Comparison of ENCODE assay signal across 27 mouse cellular contexts in the genomic region with DNA sequence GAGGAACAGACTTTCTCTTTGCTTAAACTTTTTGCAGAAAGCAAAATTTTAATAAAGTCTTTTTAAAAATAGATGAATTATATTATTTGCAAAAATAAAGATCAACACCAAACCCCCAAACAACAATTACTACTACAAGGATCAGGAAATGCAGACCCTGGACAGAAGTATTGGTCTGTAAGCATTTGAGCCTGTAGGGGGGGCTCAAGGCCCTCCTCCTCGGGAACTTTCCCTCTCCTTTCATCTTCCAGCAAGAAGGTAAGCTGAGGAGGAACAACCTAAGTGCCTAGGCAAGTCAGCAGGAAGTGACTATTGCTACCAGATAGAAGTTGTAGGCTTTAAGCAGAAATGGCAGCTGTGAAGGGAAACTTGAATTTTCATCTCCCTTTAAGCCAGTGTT.
A peak's percentile ranks its signal among the peaks of the same experiment; 100 is the strongest.
DNase-seq lines count a peak whose midpoint lies in the region; ATAC-seq and TF ChIP-seq lines count a peak whose summit lies in the region.
"Had no signal": no experiment of that assay in that cellular context is flagged by ENCODE, and none has a peak within 500 bp of the region (broad histone marks: within the 10 kb centered on the region; RNA-seq: fewer than 3 reads in every experiment).

No protein-coding gene starts in this region.

- TF ChIP-seq CTCF in kidney, postnatal 0 days (IDR thresholded peaks at IDR 0.05; ENCODE audit: low read depth): peak; percentile 21; the same call in 1 of the 2 replicates
- no peak; the same call in none of the 2 replicates for TF ChIP-seq CTCF in left cerebral cortex, adult 2 months (IDR thresholded peaks at IDR 0.05)
- no peak for TF ChIP-seq CTCF in lung, postnatal 0 days (IDR thresholded peaks at IDR 0.05)

- DNase-seq in kidney, postnatal 0 days (ENCODE audit: low spot score): peak; percentile 0
- DNase-seq in kidney, adult 9 months: no peak
- peak; percentile 1 for DNase-seq in left cerebral cortex, postnatal 4 days
- no peak for DNase-seq in left cerebral cortex, adult 2 months (ENCODE audit: extremely low spot score in 1 of 2, low spot score in 2 of 2)
- DNase-seq in ES-CJ7 (ENCODE audit: low read depth, low spot score): peak; percentile 2
- peak; percentile 0 for DNase-seq in splenic B cell, adult 2 months (ENCODE audit: low read depth, low spot score)
- no peak for DNase-seq in lung, postnatal 0 days (ENCODE audit: low spot score)
- DNase-seq: adrenal gland, postnatal 25 days; cerebellum, adult 18-20 months; cerebellum, postnatal 14 days; gastrocnemius, postnatal 36 days; heart, adult 18-20 months; liver, postnatal 0 days; lung, postnatal 4 days; thymus, adult 18-20 months; thymus, postnatal 25 days had no signal

- no peak overlapping the region for H3K27ac ChIP-seq in kidney, postnatal 0 days
- no peak overlapping the region for H3K27ac ChIP-seq in left cerebral cortex, adult 2 months
- no peak overlapping the region for H3K27ac ChIP-seq in forebrain, embryonic 12.5 days
- H3K27ac ChIP-seq in lung, postnatal 0 days (ENCODE audit: low read length): no peak overlapping the region
- H3K27ac ChIP-seq: forebrain, embryonic 15.5 days; hindbrain, embryonic 15.5 days; limb, embryonic 13.5 days; liver, embryonic 12.5 days; midbrain, embryonic 12.5 days; neural tube, embryonic 13.5 days had no signal

- WGBS in kidney, postnatal 0 days: 13% methylated on average over 1 of the region's 1 CpGs
- WGBS in forebrain, embryonic 12.5 days: 11% methylated on average over 1 of the region's 1 CpGs
- 8% methylated on average over 1 of the region's 1 CpGs for WGBS in lung, postnatal 0 days

- no peak for TF ChIP-seq EP300 in lung, postnatal 0 days (IDR thresholded peaks at IDR 0.05)

- intact Hi-C loops in left cerebral cortex, postnatal 4 days (cut with DNase I): no loop called here
- intact Hi-C loops in left cerebral cortex, adult 2 months (cut with DNase I): no loop called here

- no peak overlapping the region for H3K4me3 ChIP-seq in kidney, postnatal 0 days (replicated peaks; ENCODE audit: low read depth, low read length)
- no peak overlapping the region for H3K4me3 ChIP-seq in left cerebral cortex, adult 2 months
- no peak overlapping the region for H3K4me3 ChIP-seq in forebrain, embryonic 12.5 days (replicated peaks)
- no peak overlapping the region for H3K4me3 ChIP-seq in lung, postnatal 0 days (ENCODE audit: low read depth, low read length)
- H3K4me3 ChIP-seq: forebrain, embryonic 15.5 days; heart, embryonic 12.5 days; hindbrain, embryonic 15.5 days; limb, embryonic 13.5 days; liver, embryonic 12.5 days; megakaryocyte, embryonic 14.5 days; midbrain, embryonic 12.5 days; myocyte; neural tube, embryonic 13.5 days had no signal

- no peaks in the 10 kb centered on the region for H3K9me3 ChIP-seq in kidney, postnatal 0 days (replicated peaks; ENCODE audit: low read length)
- no peaks in the 10 kb centered on the region for H3K9me3 ChIP-seq in forebrain, embryonic 12.5 days
- H3K9me3 ChIP-seq in lung, postnatal 0 days (ENCODE audit: low read length): no peaks in the 10 kb centered on the region
- H3K9me3 ChIP-seq: forebrain, embryonic 15.5 days; heart, embryonic 12.5 days; hindbrain, embryonic 15.5 days; limb, embryonic 13.5 days; liver, embryonic 12.5 days; megakaryocyte, embryonic 14.5 days; midbrain, embryonic 12.5 days; neural tube, embryonic 13.5 days had no signal

- H3K4me1 ChIP-seq in kidney, postnatal 0 days (replicated peaks; ENCODE audit: insufficient read depth, low read length): no peaks in the 10 kb centered on the region
- no peaks in the 10 kb centered on the region for H3K4me1 ChIP-seq in forebrain, embryonic 12.5 days
- H3K4me1 ChIP-seq in lung, postnatal 0 days (ENCODE audit: insufficient read depth, low read depth, low read length): no peaks in the 10 kb centered on the region
- H3K4me1 ChIP-seq: forebrain, embryonic 15.5 days; heart, embryonic 12.5 days; hindbrain, embryonic 15.5 days; limb, embryonic 13.5 days; liver, embryonic 12.5 days; megakaryocyte, embryonic 14.5 days; midbrain, embryonic 12.5 days; neural tube, embryonic 13.5 days had no signal

- H3K9ac ChIP-seq in kidney, postnatal 0 days (ENCODE audit: low read depth, low read length): no peak overlapping the region
- H3K9ac ChIP-seq in forebrain, embryonic 12.5 days: no peak overlapping the region
- H3K9ac ChIP-seq in lung, postnatal 0 days (replicated peaks; ENCODE audit: low read depth): no peak overlapping the region
- H3K9ac ChIP-seq: forebrain, embryonic 15.5 days; heart, embryonic 12.5 days; hindbrain, embryonic 15.5 days; limb, embryonic 13.5 days; liver, embryonic 12.5 days; liver, postnatal 0 days; midbrain, embryonic 12.5 days; neural tube, embryonic 13.5 days had no signal

- no peak for ATAC-seq in kidney, postnatal 0 days (replicated peaks; ENCODE audit: low FRiP score, low read depth)
- ATAC-seq in forebrain, embryonic 12.5 days (ENCODE audit: low FRiP score): no peak
- ATAC-seq in lung, postnatal 0 days: no peak
- ATAC-seq: forebrain, embryonic 15.5 days; liver, embryonic 12.5 days; liver, postnatal 0 days; Patski had no signal

- no peaks in the 10 kb centered on the region for H3K27me3 ChIP-seq in kidney, postnatal 0 days (ENCODE audit: insufficient read depth, low read length)
- H3K27me3 ChIP-seq in splenic B cell, adult 2 months (ENCODE audit: control insufficient read depth, insufficient read depth, low read length, poor library complexity, severe bottlenecking): no peaks in the 10 kb centered on the region
- H3K27me3 ChIP-seq in forebrain, embryonic 12.5 days: peaks cover 13% of the 10 kb centered on the region; the same call in 1 of the 2 replicates
- H3K27me3 ChIP-seq in lung, postnatal 0 days (replicated peaks; ENCODE audit: insufficient read depth, low read length): no peaks in the 10 kb centered on the region
- H3K27me3 ChIP-seq: forebrain, embryonic 15.5 days; heart, embryonic 12.5 days; liver, embryonic 12.5 days had no signal

- no peak overlapping the region for H3K4me2 ChIP-seq in kidney, postnatal 0 days (ENCODE audit: low read length)
- no peak overlapping the region for H3K4me2 ChIP-seq in forebrain, embryonic 12.5 days
- H3K4me2 ChIP-seq in lung, postnatal 0 days (replicated peaks; ENCODE audit: low read depth, low read length): no peak overlapping the region
- H3K4me2 ChIP-seq: forebrain, embryonic 15.5 days; heart, embryonic 12.5 days; hindbrain, embryonic 15.5 days; limb, embryonic 13.5 days; liver, embryonic 12.5 days; midbrain, embryonic 12.5 days; neural tube, embryonic 13.5 days had no signal

- no peaks in the 10 kb centered on the region for H3K36me3 ChIP-seq in kidney, postnatal 0 days (ENCODE audit: insufficient read depth, low read length)
- no peaks in the 10 kb centered on the region for H3K36me3 ChIP-seq in splenic B cell, adult 2 months (ENCODE audit: control insufficient read depth, insufficient read depth, low read length, poor library complexity, severe bottlenecking)
- no peaks in the 10 kb centered on the region for H3K36me3 ChIP-seq in forebrain, embryonic 12.5 days (replicated peaks)
- H3K36me3 ChIP-seq in lung, postnatal 0 days (ENCODE audit: insufficient read depth, low read length): no peaks in the 10 kb centered on the region
- H3K36me3 ChIP-seq: forebrain, embryonic 15.5 days; heart, embryonic 12.5 days; hindbrain, embryonic 15.5 days; limb, embryonic 13.5 days; liver, embryonic 12.5 days; midbrain, embryonic 12.5 days; neural tube, embryonic 13.5 days had no signal

Comparison
In these comparisons a context has a peak if more than half of its experiments do, and no peak if none do; other contexts are left out.
1. DNase-seq: peak in kidney, postnatal 0 days (single experiment), left cerebral cortex, postnatal 4 days (single experiment), ES-CJ7 (single experiment) and splenic B cell, adult 2 months (single experiment); none in kidney, adult 9 months (single experiment), left cerebral cortex, adult 2 months (0 of 2) and lung, postnatal 0 days (single experiment).